Comparison of ENCODE assay signal across 9 mouse cellular contexts in the genomic region with DNA sequence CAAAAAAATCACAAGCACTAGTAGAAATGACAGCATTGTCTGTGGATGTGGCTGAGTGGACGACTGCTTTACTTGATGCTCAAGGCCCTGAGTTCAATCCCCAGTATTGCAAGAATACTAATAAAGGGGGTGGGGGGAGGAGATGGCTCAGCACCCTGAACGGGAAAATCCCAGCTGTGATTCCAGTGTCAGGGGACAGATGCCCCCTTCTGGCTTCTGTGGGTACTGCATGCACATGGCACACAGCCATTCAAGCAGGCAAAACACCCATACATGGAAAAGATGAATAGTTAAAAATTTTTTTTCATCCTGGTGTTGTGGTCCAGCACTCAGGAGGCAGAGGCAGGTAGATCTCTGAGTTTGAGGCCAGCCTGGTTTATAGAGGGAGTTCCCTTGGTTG. TPM values are rescaled to one million over a fixed set of nuclear protein-coding genes. Genes with fewer than 3 reads are reported as not detected.
DNase-seq lines count a peak whose midpoint lies in the region; ATAC-seq and TF ChIP-seq lines count a peak whose summit lies in the region.
"Had no signal": no experiment of that assay in that cellular context is flagged by ENCODE, and none has a peak within 500 bp of the region (broad histone marks: within the 10 kb centered on the region; RNA-seq: fewer than 3 reads in every experiment).

No protein-coding gene starts in this region.

- ATAC-seq in forebrain, postnatal 0 days = no peak
- ATAC-seq in forebrain, embryonic 13.5 days = no peak
- ATAC-seq in lung, postnatal 0 days = no peak
- ATAC-seq in erythroblast, adult 5-6 weeks (replicated peaks; ENCODE audit: low FRiP score, poor library complexity, severe bottlenecking) = no peak

- no peaks in the 10 kb centered on the region for H3K9me3 ChIP-seq in forebrain, postnatal 0 days (ENCODE audit: low read length)
- H3K9me3 ChIP-seq in forebrain, embryonic 13.5 days (replicated peaks) = no peaks in the 10 kb centered on the region
- H3K9me3 ChIP-seq in lung, postnatal 0 days (ENCODE audit: low read length) = no peaks in the 10 kb centered on the region
- H3K9me3 ChIP-seq: liver, embryonic 13.5 days had no signal

- H3K27me3 ChIP-seq in forebrain, postnatal 0 days (ENCODE audit: insufficient read depth, low read length) = peaks cover 7% of the 10 kb centered on the region
- H3K27me3 ChIP-seq in forebrain, embryonic 13.5 days = peaks cover 32% of the 10 kb centered on the region
- no peaks in the 10 kb centered on the region for H3K27me3 ChIP-seq in lung, postnatal 0 days (replicated peaks; ENCODE audit: insufficient read depth, low read length)

- DNase-seq in forebrain, postnatal 0 days = no peak
- DNase-seq in lung, postnatal 0 days (ENCODE audit: low spot score) = no peak
- DNase-seq in lung, adult 18-20 months = no peak
- DNase-seq in ZHBTc4 (ENCODE audit: low read depth, low spot score) = peak; percentile 74
- peak; percentile 41 to 47 for DNase-seq in layer of hippocampus, postnatal 14 days (ENCODE audit: low spot score in 2 of 2)
- no peak for DNase-seq in gastrocnemius, adult 8-10 months (ENCODE audit: low spot score in 2 of 2)
- DNase-seq: liver, embryonic 13.5 days had no signal

- no peaks in the 10 kb centered on the region for H3K36me3 ChIP-seq in forebrain, postnatal 0 days (ENCODE audit: insufficient read depth)
- H3K36me3 ChIP-seq in forebrain, embryonic 13.5 days (ENCODE audit: poor library complexity, severe bottlenecking) = no peaks in the 10 kb centered on the region
- H3K36me3 ChIP-seq in lung, postnatal 0 days (ENCODE audit: insufficient read depth, low read length) = no peaks in the 10 kb centered on the region
- H3K36me3 ChIP-seq: liver, embryonic 13.5 days had no signal

- H3K27ac ChIP-seq in forebrain, postnatal 0 days (ENCODE audit: low read depth, low read length) = no peak overlapping the region
- no peak overlapping the region for H3K27ac ChIP-seq in forebrain, embryonic 13.5 days
- no peak overlapping the region for H3K27ac ChIP-seq in lung, postnatal 0 days (ENCODE audit: low read length)
- H3K27ac ChIP-seq: liver, embryonic 13.5 days had no signal

- WGBS in forebrain, postnatal 0 days = 43% methylated on average over 2 of the region's 2 CpGs
- 46% methylated on average over 2 of the region's 2 CpGs for WGBS in forebrain, embryonic 13.5 days
- 64% methylated on average over 2 of the region's 2 CpGs for WGBS in lung, postnatal 0 days

- TF ChIP-seq CTCF in forebrain, postnatal 0 days (IDR thresholded peaks at IDR 0.05; ENCODE audit: low read depth) = peak; percentile 67
- peak; percentile 62 for TF ChIP-seq CTCF in lung, postnatal 0 days (IDR thresholded peaks at IDR 0.05)

- H3K4me3 ChIP-seq in forebrain, postnatal 0 days (ENCODE audit: low read depth, low read length) = no peak overlapping the region
- no peak overlapping the region for H3K4me3 ChIP-seq in forebrain, embryonic 13.5 days
- H3K4me3 ChIP-seq in lung, postnatal 0 days (ENCODE audit: low read depth, low read length) = no peak overlapping the region
- H3K4me3 ChIP-seq: liver, embryonic 13.5 days had no signal

- H3K4me2 ChIP-seq in forebrain, postnatal 0 days (ENCODE audit: low read depth) = no peak overlapping the region
- H3K4me2 ChIP-seq in forebrain, embryonic 13.5 days = no peak overlapping the region
- H3K4me2 ChIP-seq in lung, postnatal 0 days (replicated peaks; ENCODE audit: low read depth, low read length) = no peak overlapping the region
- H3K4me2 ChIP-seq: liver, embryonic 13.5 days had no signal

- TF ChIP-seq EP300 in lung, postnatal 0 days (IDR thresholded peaks at IDR 0.05) = no peak

- no peaks in the 10 kb centered on the region for H3K4me1 ChIP-seq in forebrain, postnatal 0 days (ENCODE audit: insufficient read depth)
- no peaks in the 10 kb centered on the region for H3K4me1 ChIP-seq in forebrain, embryonic 13.5 days
- no peaks in the 10 kb centered on the region for H3K4me1 ChIP-seq in lung, postnatal 0 days (ENCODE audit: insufficient read depth, low read depth, low read length)
- H3K4me1 ChIP-seq: liver, embryonic 13.5 days had no signal

- no peak overlapping the region for H3K9ac ChIP-seq in forebrain, postnatal 0 days
- no peak overlapping the region for H3K9ac ChIP-seq in forebrain, embryonic 13.5 days
- no peak overlapping the region for H3K9ac ChIP-seq in lung, postnatal 0 days (replicated peaks; ENCODE audit: low read depth)
- H3K9ac ChIP-seq: liver, embryonic 13.5 days had no signal

RNA-seq across cellular contexts. Expression of a gene that starts 10.9 kb away (rescaled TPM):
- 2.1 TPM in 1 of 2 replicates, not detected in the other for total RNA-seq in forebrain, postnatal 0 days (2014; rRNA removed)
- 0.13 and 0.17 TPM in 2 replicates for polyA plus RNA-seq in forebrain, postnatal 0 days (2015; fragmentation: Nextera tagmentation; extraction: Ambion mirVana)
- 0.28 and 0.70 TPM in 2 replicates for polyA plus RNA-seq in forebrain, embryonic 13.5 days (2015; fragmentation: Nextera tagmentation; extraction: Ambion mirVana)
- not detected in 2 replicates for polyA plus RNA-seq in lung, postnatal 0 days (2015; fragmentation: Nextera tagmentation; extraction: Ambion mirVana)
- not detected for total RNA-seq in layer of hippocampus, postnatal 14 days (2021)
- total RNA-seq in erythroblast, adult 5-6 weeks (2015; ENCODE audit: low replicate concordance) = not detected in 2 replicates
- total RNA-seq in erythroblast, adult 5-6 weeks (2017; ENCODE audit: low replicate concordance) = not detected in 2 replicates
- not detected for total RNA-seq in gastrocnemius, adult 8-10 months (2022)
- polyA plus RNA-seq: liver, embryonic 13.5 days had no signal

Comparison
In these comparisons a context has a peak if more than half of its experiments do, and no peak if none do; other contexts are left out.
1. DNase-seq: peak in ZHBTc4 (single experiment) and layer of hippocampus, postnatal 14 days (2 of 2); none in forebrain, postnatal 0 days (single experiment), lung, postnatal 0 days (single experiment), lung, adult 18-20 months (0 of 2) and gastrocnemius, adult 8-10 months (0 of 2).